Mouse (Mus musculus): ENCODE measurements at regions not wholly inside any gene's neighbourhood (a gene's known extent, or its start where the extent isn't known, plus 50 kb on each side); places are given as distances from the start of the nearest gene placed in this dataset.

DNA sequence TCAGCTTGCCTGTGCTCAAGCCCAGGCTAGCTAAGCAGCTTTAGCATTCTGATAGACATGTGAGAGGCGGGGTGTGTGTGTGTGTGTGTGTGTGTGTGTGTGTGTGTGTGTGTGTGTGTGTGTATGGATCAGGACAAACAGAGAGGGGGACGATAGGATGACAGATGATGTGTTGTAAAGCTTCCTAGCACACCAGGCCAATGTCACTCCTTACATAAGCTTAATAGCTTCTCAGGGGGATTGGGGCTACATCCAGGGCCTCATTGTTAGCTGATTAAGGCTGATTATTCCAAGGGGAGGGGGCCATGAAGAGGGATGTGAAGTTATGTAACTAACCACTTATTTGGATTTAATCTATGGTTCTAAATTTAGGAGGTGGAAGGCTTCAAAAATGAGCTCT is 76.9 kb downstream of the Lsm3 start:
- no peak overlapping the region for H3K27ac ChIP-seq
- H3K36me3 ChIP-seq: no peaks in the 10 kb centered on the region
- no peak overlapping the region for H3K4me3 ChIP-seq
- no peak overlapping the region for H3K9ac ChIP-seq
- no peaks in the 10 kb centered on the region for H3K9me3 ChIP-seq
- ATAC-seq (ENCODE audit: insufficient number of reproducible peaks, insufficient read depth, low FRiP score, low TSS enrichment): no peak
- H3K4me2 ChIP-seq (replicated peaks): no peak overlapping the region
- WGBS: 58% methylated on average over 2 of the region's 2 CpGs
- peaks cover 6% of the 10 kb centered on the region; the same call in 1 of the 2 replicates for H3K4me1 ChIP-seq
- H3K27me3 ChIP-seq: no peaks in the 10 kb centered on the region

- no peak overlapping the region for H3K4me3 ChIP-seq
- no peaks in the 10 kb centered on the region for H3K9me3 ChIP-seq
- no peak overlapping the region for H3K27ac ChIP-seq
- no peak overlapping the region for H3K4me2 ChIP-seq (replicated peaks)
- no peaks in the 10 kb centered on the region for H3K27me3 ChIP-seq
- H3K4me1 ChIP-seq: peaks cover 6% of the 10 kb centered on the region
- H3K36me3 ChIP-seq: no peaks in the 10 kb centered on the region
- 0 out of 2 replicates have a peak, but pooled peaks have one; percentile 28 for ATAC-seq (ENCODE audit: insufficient number of reproducible peaks, insufficient read depth, low FRiP score, low TSS enrichment)
- no peak overlapping the region for H3K9ac ChIP-seq
- WGBS: 50% methylated on average over 10 of the region's 10 CpGs
These were observed 83.2 kb downstream of the Lsm3 start for GRCm38 (mm10) chr6:91598942-91599341.

- Histone ChIP-seq H3K4me2 (replicated peaks) (no peak overlapping the region), H3K4me3 (no peak overlapping the region), H3K27me3 (no peaks in the 10 kb centered on the region), H3K9me3 (no peaks in the 10 kb centered on the region), H3K9ac (no peak overlapping the region), H3K27ac (no peak overlapping the region), H3K4me1 (peaks cover 6% of the 10 kb centered on the region), H3K36me3 (no peaks in the 10 kb centered on the region)
- WGBS: 83% methylated on average over 3 of the region's 3 CpGs
- no peak for ATAC-seq (ENCODE audit: insufficient number of reproducible peaks, insufficient read depth, low FRiP score, low TSS enrichment)
These were observed 83.7 kb upstream of the Slc6a6 start for GRCm38 (mm10) chr6:91600116-91600515.

- no peak for ATAC-seq (ENCODE audit: insufficient number of reproducible peaks, insufficient read depth, low FRiP score, low TSS enrichment)
These were observed 77.1 kb upstream of the Slc6a6 start for GRCm38 (mm10) chr6:91606634-91607215.

DNA sequence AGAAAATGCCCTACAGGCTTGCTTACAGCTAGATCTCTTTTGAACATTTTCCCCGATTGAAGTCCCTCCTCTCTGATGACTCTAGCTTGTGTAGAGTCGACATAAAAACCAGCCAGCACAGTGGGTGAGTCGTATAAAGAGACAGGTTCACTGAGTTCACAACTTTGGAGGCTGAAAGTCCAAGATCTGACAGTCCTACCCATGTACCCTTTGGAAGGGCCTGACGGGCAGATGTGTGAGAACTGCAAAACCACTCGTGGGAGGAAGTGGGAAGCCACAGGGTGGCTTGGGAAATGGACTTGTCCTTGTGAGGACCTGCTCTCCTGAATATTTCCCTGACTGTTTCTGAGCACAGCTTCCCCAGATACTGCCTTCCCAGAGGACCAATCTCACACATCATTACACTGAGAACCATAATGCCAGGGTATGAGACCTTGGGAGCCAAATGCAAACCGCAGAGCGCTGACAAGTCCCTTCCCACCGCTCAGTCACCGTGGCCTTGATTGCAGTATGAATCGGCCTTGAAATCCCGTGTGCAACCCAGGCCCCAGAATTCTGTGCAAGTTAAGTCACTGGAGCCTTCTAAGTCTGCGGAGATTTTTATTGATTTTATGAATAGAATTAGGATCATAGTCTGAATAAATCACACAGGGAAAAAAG is 76.1 kb upstream of the Slc6a6 start:
- Histone ChIP-seq H3K9me3 (no peaks in the 10 kb centered on the region), H3K4me2 (replicated peaks) (no peak overlapping the region), H3K36me3 (no peaks in the 10 kb centered on the region), H3K9ac (no peak overlapping the region), H3K27me3 (no peaks in the 10 kb centered on the region), H3K4me1 (no peaks in the 10 kb centered on the region), H3K4me3 (no peak overlapping the region), H3K27ac (no peak overlapping the region)
- WGBS: 82% methylated on average over 12 of the region's 12 CpGs
- ATAC-seq (ENCODE audit: insufficient number of reproducible peaks, insufficient read depth, low FRiP score, low TSS enrichment): no peak

More at GRCm38 (mm10) chr6:91606634-91607215, 77.1 kb upstream of the Slc6a6 start:
- Histone ChIP-seq H3K9me3 (no peaks in the 10 kb centered on the region), H3K4me2 (replicated peaks) (no peak overlapping the region), H3K4me3 (no peak overlapping the region), H3K27me3 (no peaks in the 10 kb centered on the region), H3K4me1 (no peaks in the 10 kb centered on the region), H3K36me3 (no peaks in the 10 kb centered on the region), H3K9ac (no peak overlapping the region), H3K27ac (no peak overlapping the region)
- 90% methylated on average over 10 of the region's 10 CpGs for WGBS

GRCm38 (mm10) chr6:91609671-91610070 is 74.2 kb upstream of the Slc6a6 start:
- Histone ChIP-seq H3K27ac (no peak overlapping the region), H3K27me3 (no peaks in the 10 kb centered on the region), H3K4me1 (no peaks in the 10 kb centered on the region), H3K36me3 (no peaks in the 10 kb centered on the region), H3K9ac (no peak overlapping the region), H3K9me3 (no peaks in the 10 kb centered on the region), H3K4me3 (no peak overlapping the region), H3K4me2 (replicated peaks) (no peak overlapping the region)
- no peak for ATAC-seq (ENCODE audit: insufficient number of reproducible peaks, insufficient read depth, low FRiP score, low TSS enrichment)
- 26% methylated on average over 2 of the region's 2 CpGs for whole genome bisulfite sequencing

DNA sequence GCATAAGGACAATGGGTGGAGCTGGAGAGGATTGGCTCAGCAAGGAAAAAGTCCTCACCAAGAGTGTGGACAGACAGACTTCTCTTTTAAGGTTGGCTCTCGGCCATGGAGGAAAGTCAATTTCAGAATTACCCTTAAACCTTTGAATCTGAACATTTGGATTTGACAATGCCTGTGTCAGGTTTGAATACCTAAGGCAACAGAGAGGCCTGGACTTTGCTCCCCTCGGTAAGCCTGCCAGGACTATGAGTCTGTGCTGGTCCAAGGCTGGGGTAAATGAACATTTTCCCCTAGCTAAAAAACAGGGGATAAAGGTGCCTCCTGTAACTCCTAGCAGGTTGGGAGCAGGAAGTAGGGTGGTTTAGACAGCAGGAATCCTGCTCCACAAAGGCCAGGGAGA is 68.8 kb upstream of the Slc6a6 start:
- peaks cover 17% of the 10 kb centered on the region for H3K4me1 ChIP-seq
- H3K9me3 ChIP-seq: no peaks in the 10 kb centered on the region
- no peak overlapping the region for H3K9ac ChIP-seq
- 64% methylated on average over 2 of the region's 2 CpGs for WGBS
- no peaks in the 10 kb centered on the region for H3K27me3 ChIP-seq
- H3K36me3 ChIP-seq: no peaks in the 10 kb centered on the region
- no peak overlapping the region for H3K4me2 ChIP-seq (replicated peaks)
- no peak overlapping the region for H3K4me3 ChIP-seq
- no peak for ATAC-seq (ENCODE audit: insufficient number of reproducible peaks, insufficient read depth, low FRiP score, low TSS enrichment)
- H3K27ac ChIP-seq: no peak overlapping the region

- no peaks in the 10 kb centered on the region for H3K27me3 ChIP-seq
- ATAC-seq (ENCODE audit: insufficient number of reproducible peaks, insufficient read depth, low FRiP score, low TSS enrichment): no peak
- H3K4me3 ChIP-seq: peak overlapping the region; percentile 35
- peak overlapping the region; percentile 33 for H3K27ac ChIP-seq
- H3K4me2 ChIP-seq (replicated peaks): peak overlapping the region; percentile 51
- no peaks in the 10 kb centered on the region for H3K36me3 ChIP-seq
- peaks cover 17% of the 10 kb centered on the region for H3K4me1 ChIP-seq
- peak overlapping the region; percentile 60 for H3K9ac ChIP-seq
- 56% methylated on average over 7 of the region's 7 CpGs for WGBS
- no peaks in the 10 kb centered on the region for H3K9me3 ChIP-seq
These were observed 67.3 kb upstream of the Slc6a6 start for GRCm38 (mm10) chr6:91616541-91616940.

DNA sequence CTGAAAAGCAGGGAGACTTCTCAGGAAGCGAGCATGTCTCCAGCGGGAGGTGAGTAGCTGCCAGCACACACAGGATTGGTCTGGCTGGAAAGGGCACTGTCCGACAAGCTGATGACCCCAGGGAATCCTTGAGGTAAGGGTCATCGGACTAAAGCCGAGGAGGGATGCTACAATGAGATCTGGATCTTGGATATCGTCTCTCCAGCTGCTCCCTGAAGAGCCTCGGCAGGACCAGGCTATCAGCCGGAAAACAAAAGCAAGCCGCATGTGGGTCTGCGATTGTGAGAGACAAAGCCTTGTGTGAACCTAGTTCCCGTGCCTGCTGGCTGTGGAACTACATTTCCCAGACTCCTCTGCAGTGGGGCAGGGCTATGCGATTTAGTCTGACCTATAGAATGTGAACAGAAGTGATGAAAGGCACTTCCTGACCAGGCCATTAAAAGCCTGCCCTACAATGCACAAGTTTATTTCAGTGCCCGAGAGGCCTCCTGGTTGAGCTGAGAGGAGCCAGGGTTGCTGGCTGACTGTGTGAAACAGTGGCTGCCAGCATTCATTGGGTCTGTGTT is 66.7 kb upstream of the Slc6a6 start:
- peak overlapping the region; percentile 33 for H3K27ac ChIP-seq
- ATAC-seq (ENCODE audit: insufficient number of reproducible peaks, insufficient read depth, low FRiP score, low TSS enrichment): peak; percentile 89
- peak overlapping the region; percentile 60 for H3K9ac ChIP-seq
- no peaks in the 10 kb centered on the region for H3K27me3 ChIP-seq
- H3K9me3 ChIP-seq: no peaks in the 10 kb centered on the region
- peak overlapping the region; percentile 35 for H3K4me3 ChIP-seq
- H3K4me2 ChIP-seq (replicated peaks): peak overlapping the region; percentile 51
- no peaks in the 10 kb centered on the region for H3K36me3 ChIP-seq
- peaks cover 17% of the 10 kb centered on the region for H3K4me1 ChIP-seq
- under 1% methylated on average over 13 of the region's 13 CpGs for WGBS

DNA sequence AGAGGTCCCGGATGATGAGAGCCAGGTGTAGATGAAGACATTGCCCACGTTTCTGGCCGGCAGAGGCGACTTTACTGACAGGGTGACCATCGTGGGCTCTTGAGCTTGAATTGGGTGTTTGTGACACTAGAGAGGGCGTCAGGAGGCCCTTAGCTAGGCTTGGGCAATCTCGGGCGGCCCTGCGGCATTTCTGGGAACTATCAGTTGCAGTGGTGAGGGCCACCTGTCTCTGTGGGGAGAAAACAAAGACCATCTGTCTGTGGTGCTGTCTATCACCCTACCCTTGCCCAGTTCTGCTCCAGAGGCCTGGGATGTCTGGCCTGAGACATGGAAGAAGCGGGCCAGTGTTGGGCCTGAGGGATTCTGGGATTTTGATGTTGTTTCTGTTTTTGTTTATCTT is 66.2 kb upstream of the Slc6a6 start:
- ATAC-seq (ENCODE audit: insufficient number of reproducible peaks, insufficient read depth, low FRiP score, low TSS enrichment): no peak
- Histone ChIP-seq H3K4me2 (replicated peaks) (peak overlapping the region; percentile 51), H3K4me1 (peaks cover 17% of the 10 kb centered on the region), H3K27me3 (no peaks in the 10 kb centered on the region), H3K9ac (no peak overlapping the region), H3K4me3 (no peak overlapping the region), H3K9me3 (no peaks in the 10 kb centered on the region), H3K36me3 (no peaks in the 10 kb centered on the region), H3K27ac (peak overlapping the region; percentile 33; the same call in 1 of the 2 replicates)
- WGBS: 69% methylated on average over 10 of the region's 10 CpGs

DNA sequence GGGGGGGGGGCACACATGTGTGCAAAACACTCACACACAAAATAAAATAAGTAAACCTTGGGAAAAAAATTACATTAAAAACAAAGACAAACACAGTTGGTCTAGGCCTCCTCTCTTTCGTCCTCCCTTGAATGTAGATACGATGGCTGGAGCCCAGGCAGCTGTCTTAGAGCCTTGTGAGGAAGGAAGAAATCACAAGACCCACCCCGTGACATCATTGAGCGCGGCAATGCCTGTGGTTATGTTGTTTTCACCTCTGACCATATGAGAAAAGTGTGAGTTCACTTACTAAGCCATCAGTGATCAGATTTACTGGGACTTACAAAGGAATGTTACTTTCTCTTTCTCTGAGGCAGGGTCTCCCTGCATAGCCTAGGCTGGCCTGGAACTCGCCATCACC is 64.8 kb upstream of the Slc6a6 start:
- Histone ChIP-seq H3K27me3 (no peaks in the 10 kb centered on the region), H3K36me3 (no peaks in the 10 kb centered on the region), H3K9me3 (no peaks in the 10 kb centered on the region), H3K4me2 (replicated peaks) (no peak overlapping the region), H3K9ac (no peak overlapping the region), H3K4me3 (no peak overlapping the region), H3K4me1 (peaks cover 17% of the 10 kb centered on the region), H3K27ac (no peak overlapping the region)
- ATAC-seq (ENCODE audit: insufficient number of reproducible peaks, insufficient read depth, low FRiP score, low TSS enrichment): no peak
- WGBS: 92% methylated on average over 6 of the region's 6 CpGs
